Mouse (Mus musculus) thymus, adult 2 months (tissue): ENCODE data around the gene Nr2c1. TPM values are rescaled to one million over a fixed set of nuclear protein-coding genes. Genes with fewer than 3 reads are reported as not detected.

Source experiments
- DNase-seq: peaks from one replicate; pipeline ENCODE4 v3.0.0; 2021
- H3K27ac ChIP-seq: fragments of 200-500 bp; 2 replicates; pipeline ENCODE4 v1.5.1; 2012; ENCODE audit warnings: low read length, control low read depth; ENCODE audit not compliant: control insufficient read depth, insufficient read depth
- H3K27me3 ChIP-seq: fragments of 200-500 bp; 2 replicates; pipeline ENCODE4 v1.6.1; 2012; ENCODE audit warnings: mild to moderate bottlenecking, low read length, moderate library complexity, mixed read lengths; ENCODE audit not compliant: control insufficient read depth, insufficient read depth
- H3K36me3 ChIP-seq: fragments of 200-500 bp; 2 replicates; pipeline ENCODE4 v1.6.1; 2012; ENCODE audit warnings: mild to moderate bottlenecking, low read length, moderate library complexity; ENCODE audit not compliant: control insufficient read depth, insufficient read depth
- H3K4me1 ChIP-seq: fragments of 200-500 bp; replicated peaks from 2 replicates; pipeline ENCODE4 v1.6.1; 2012; ENCODE audit warnings: low read length; ENCODE audit not compliant: control insufficient read depth, insufficient read depth
- H3K4me3 ChIP-seq: fragments of 200-500 bp; 2 replicates; pipeline ENCODE4 v1.5.1; 2012; ENCODE audit warnings: mild to moderate bottlenecking, low read length, control low read depth, moderate library complexity; ENCODE audit not compliant: control insufficient read depth, insufficient read depth
- CTCF ChIP-seq: fragments of 200-500 bp; IDR thresholded peaks from 2 replicates; pipeline ENCODE4 v1.5.1; 2012; ENCODE audit warnings: mild to moderate bottlenecking, control low read depth, low read length, moderate library complexity, borderline replicate concordance; ENCODE audit not compliant: control insufficient read depth, poor library complexity, insufficient read depth; ENCODE audit errors: extremely low read depth
- POLR2A ChIP-seq: fragments of 200-500 bp; IDR thresholded peaks from 2 replicates; pipeline ENCODE4 v1.6.1; 2012; ENCODE audit warnings: mild to moderate bottlenecking, low read length, control low read depth, moderate library complexity; ENCODE audit not compliant: control insufficient read depth, poor library complexity, insufficient read depth; ENCODE audit errors: extremely low read depth
- WGBS: fragments of 180-500 bp; shearing (Covaris S2); methylation state at CpG from one replicate; pipeline ENCODE4 v1.1.7; 2018; 5-methylcytosine and 5-hydroxymethylcytosine counted together
- polyA plus RNA-seq: library from polyadenylated mRNA; depleted of rRNA; stranded (reverse); fragments of >200 nt; gene quantifications from 2 replicates; pipeline ENCODE4 v1.2.3, GENCODE M21; 2012

Nr2c1 gene
- polyA plus RNA-seq, 1 experiment = 3.3 TPM

DNA sequence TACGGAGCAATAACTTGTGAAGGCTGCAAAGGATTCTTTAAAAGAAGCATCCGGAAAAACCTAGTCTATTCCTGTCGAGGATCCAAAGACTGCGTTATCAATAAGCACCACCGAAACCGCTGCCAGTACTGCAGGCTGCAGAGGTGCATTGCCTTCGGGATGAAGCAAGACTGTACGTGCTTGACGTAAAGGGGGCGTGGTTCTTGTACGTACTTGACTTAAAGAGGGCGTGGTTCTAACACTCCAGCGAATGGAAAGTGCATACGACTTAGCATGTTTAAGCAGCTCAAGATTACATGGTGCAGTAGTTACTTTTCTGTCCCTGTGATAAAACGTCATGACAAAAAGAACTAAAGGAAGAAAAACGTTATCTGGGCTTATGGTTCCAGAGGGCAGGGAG, 17.6 kb downstream of the Nr2c1 start:
- no peak overlapping the region for H3K4me3 ChIP-seq
- no peak overlapping the region for H3K27ac ChIP-seq
- TF ChIP-seq CTCF = no peak
- TF ChIP-seq POLR2A = no peak
- 98% methylated on average over 16 of the region's 16 CpGs for WGBS
- H3K4me1 ChIP-seq = no peaks in the 10 kb centered on the region
- H3K36me3 ChIP-seq = peaks cover 39% of the 10 kb centered on the region
- no peaks in the 10 kb centered on the region for H3K27me3 ChIP-seq
- no peak for DNase-seq

DNA sequence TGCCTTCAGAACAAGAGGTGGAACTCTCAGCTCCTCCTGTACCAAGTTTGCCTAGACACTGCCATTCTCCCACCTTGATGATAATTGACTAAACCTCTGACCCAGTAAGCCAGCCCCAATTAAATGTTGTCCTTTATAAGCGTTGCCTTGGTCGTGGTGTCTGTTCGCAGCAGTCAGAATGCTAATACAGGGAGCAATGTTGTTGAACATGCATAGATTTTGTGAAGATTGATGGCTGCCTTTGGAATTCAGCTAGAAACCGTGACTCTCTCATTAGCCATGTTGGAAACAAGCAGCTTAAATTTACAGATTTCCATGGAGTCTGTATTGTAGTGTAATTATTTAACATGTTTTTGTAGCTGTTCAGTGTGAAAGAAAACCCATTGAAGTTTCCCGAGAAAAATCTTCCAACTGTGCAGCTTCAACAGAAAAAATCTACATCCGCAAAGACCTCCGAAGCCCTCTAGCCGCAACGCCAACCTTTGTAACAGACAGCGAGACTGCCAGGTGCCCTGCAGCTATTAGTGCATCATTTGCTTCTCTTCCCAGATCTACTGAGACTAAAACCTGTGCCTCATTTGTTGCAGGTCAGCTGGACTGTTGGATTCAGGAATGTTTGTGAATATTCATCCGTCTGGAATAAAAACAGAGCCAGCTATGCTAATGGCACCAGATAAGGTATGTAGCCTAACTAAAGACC, 19.4 kb downstream of the Nr2c1 start:
- DNase-seq = no peak
- TF ChIP-seq CTCF (no peak), POLR2A (no peak)
- H3K36me3 ChIP-seq = peaks cover 44% of the 10 kb centered on the region

DNA sequence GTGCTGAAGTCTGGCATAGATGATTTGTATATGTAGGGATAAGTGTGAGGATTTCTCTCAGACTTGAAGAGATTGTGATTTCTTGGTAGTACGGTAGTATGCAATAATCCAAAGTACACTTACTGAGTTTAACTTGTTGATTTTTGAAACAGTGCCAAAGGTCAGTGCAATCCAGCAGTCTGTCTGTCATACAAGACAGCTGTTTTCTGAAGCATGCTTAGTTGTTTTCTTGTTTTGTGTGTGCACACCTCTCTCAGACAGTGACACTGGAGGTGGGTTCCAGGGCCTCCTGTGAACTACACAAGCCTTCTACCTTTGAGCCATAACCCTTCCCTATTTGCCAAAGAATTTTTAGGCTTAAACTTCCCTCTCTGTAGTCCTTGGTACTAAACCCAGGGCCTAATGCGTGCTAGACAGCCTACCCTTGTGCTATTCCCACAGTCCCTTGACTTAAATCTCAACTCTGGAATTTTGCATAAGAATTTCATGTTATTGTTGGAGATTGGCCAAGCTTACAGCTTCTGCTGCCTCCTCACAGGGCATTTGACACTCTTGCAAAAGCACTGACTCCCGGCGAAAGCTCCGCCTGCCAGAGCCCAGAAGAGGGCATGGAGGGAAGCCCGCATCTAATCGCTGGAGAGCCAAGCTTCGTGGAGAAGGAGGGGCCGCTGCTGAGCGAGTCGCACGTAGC, 23.8 kb downstream of the Nr2c1 start:
- TF ChIP-seq CTCF = no peak
- TF ChIP-seq POLR2A = no peak
- H3K36me3 ChIP-seq = peaks cover 41% of the 10 kb centered on the region
- H3K4me3 ChIP-seq = no peak overlapping the region
- H3K4me1 ChIP-seq = no peaks in the 10 kb centered on the region
- no peaks in the 10 kb centered on the region for H3K27me3 ChIP-seq
- no peak for DNase-seq
- H3K27ac ChIP-seq = no peak overlapping the region
- 92% methylated on average over 12 of the region's 12 CpGs for WGBS

More for the DNA sequence above, 19.4 kb downstream of the Nr2c1 start:
- 97% methylated on average over 11 of the region's 11 CpGs for WGBS
- Histone ChIP-seq H3K4me1 (no peaks in the 10 kb centered on the region), H3K27me3 (no peaks in the 10 kb centered on the region), H3K4me3 (no peak overlapping the region), H3K27ac (no peak overlapping the region)

DNA sequence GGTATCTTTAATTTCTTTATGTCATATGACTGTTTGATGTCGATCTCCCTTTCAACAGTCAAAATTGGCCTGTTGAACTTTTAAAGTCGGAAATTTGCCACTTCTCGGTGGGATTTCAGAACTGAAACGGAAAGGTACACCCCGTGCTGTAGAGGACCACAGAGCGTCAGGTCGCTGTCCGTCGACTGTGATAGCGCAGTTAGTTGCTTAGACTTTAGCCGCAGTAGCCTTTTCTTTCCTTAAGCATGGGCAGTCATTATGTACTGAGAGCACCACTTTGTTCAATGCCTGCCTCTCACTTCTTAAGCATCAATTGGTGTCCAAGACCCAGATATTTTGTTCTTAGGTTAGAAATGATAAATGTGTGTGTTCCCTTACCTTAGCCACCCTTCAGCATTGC, 24.3 kb downstream of the Nr2c1 start:
- H3K27ac ChIP-seq = no peak overlapping the region
- no peak for DNase-seq
- no peaks in the 10 kb centered on the region for H3K4me1 ChIP-seq
- H3K36me3 ChIP-seq = peaks cover 41% of the 10 kb centered on the region
- H3K27me3 ChIP-seq = no peaks in the 10 kb centered on the region
- TF ChIP-seq POLR2A (no peak), CTCF (no peak)
- H3K4me3 ChIP-seq = no peak overlapping the region
- 94% methylated on average over 11 of the region's 11 CpGs for WGBS

DNA sequence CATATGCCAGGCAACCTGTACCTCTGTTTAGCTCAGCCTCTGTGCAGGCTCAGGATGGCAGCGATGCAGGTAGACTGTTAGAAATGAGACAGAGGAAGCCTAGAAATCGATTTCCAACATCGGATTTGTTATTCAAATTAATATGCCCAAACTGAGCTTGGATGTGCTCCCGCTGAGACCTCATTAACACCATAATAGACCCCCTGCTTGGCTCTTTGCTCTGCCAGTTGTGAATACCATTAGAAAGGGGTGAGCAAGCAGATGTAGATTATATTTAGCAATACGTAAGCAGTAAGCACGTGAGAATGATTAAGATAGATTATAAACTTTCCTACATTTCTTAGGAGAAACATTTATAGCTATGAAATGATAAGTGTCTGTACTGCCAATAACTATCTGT, 24.9 kb downstream of the Nr2c1 start:
- H3K4me3 ChIP-seq = no peak overlapping the region
- H3K4me1 ChIP-seq = no peaks in the 10 kb centered on the region
- H3K36me3 ChIP-seq = peaks cover 38% of the 10 kb centered on the region
- no peaks in the 10 kb centered on the region for H3K27me3 ChIP-seq
- WGBS = 96% methylated on average over 6 of the region's 6 CpGs
- TF ChIP-seq POLR2A = no peak
- TF ChIP-seq CTCF = no peak
- H3K27ac ChIP-seq = no peak overlapping the region
- no peak for DNase-seq

DNA sequence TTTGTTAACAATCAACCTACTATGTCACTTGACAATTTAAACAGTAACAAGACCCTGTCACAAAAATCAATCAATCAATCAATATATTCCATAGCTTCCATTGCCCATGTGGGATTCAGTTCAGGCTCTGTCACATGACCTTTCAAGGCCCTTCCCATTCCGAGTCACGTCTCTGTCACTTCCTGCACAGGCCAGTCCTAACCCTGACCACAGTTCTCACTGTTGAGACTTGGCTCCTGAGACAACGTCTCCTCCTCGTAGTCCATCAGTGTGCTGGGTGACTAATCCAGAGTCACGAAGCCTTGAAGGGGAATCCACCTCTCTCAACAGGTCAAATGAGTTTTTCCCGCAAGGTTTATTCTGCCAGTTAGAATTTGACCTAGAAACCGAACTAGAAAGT, 26.8 kb downstream of the Nr2c1 start:
- Histone ChIP-seq H3K4me1 (no peaks in the 10 kb centered on the region), H3K4me3 (no peak overlapping the region), H3K27ac (no peak overlapping the region), H3K36me3 (peaks cover 32% of the 10 kb centered on the region), H3K27me3 (no peaks in the 10 kb centered on the region)
- WGBS = 96% methylated on average over 7 of the region's 7 CpGs
- no peak for TF ChIP-seq POLR2A
- TF ChIP-seq CTCF = no peak
- no peak for DNase-seq

DNA sequence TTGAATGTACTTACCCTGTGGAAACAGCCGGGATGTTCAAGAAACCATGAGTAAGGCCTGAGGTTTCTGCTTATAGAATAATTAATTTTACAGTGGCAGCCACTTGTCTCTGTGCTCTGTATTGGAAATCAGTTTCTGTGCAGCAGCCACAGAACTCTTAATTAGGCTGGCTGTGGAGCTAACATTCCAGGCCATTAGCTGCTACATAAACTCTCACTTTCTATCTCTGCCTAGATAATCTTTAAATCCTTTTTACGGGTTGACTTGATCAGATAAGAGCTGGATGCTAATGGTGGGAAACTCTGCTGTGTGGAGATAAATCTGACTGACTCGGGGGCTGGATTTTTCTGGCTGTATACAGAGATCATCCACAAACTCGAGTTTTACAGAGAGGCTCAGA, 35.4 kb downstream of the Nr2c1 start:
- no peak overlapping the region for H3K4me3 ChIP-seq
- TF ChIP-seq CTCF (no peak), POLR2A (no peak)
- no peak overlapping the region for H3K27ac ChIP-seq
- H3K36me3 ChIP-seq = 0 out of 2 replicates have a peak, but pooled peaks cover 5% of the 10 kb centered on the region
- WGBS = 87% methylated on average over 4 of the region's 4 CpGs
- H3K4me1 ChIP-seq = no peaks in the 10 kb centered on the region
- no peak for DNase-seq
- no peaks in the 10 kb centered on the region for H3K27me3 ChIP-seq
